Mouse (Mus musculus) urinary bladder, postnatal 14 days (tissue): ENCODE results near the gene Kalrn.

Experiments
- DNase-seq: peaks from one replicate; pipeline ENCODE4 v3.0.0; 2021; ENCODE audit warnings: low spot score

Gene Kalrn

GRCm38 (mm10) chr16:34073930-34074329 lies 499.4 kb downstream of the Kalrn start:
- DNase-seq, result no peak

- no peak for DNase-seq
Observed at GRCm38 (mm10) chr16:34072136-34072535, 501.2 kb downstream of the Kalrn start.

DNA sequence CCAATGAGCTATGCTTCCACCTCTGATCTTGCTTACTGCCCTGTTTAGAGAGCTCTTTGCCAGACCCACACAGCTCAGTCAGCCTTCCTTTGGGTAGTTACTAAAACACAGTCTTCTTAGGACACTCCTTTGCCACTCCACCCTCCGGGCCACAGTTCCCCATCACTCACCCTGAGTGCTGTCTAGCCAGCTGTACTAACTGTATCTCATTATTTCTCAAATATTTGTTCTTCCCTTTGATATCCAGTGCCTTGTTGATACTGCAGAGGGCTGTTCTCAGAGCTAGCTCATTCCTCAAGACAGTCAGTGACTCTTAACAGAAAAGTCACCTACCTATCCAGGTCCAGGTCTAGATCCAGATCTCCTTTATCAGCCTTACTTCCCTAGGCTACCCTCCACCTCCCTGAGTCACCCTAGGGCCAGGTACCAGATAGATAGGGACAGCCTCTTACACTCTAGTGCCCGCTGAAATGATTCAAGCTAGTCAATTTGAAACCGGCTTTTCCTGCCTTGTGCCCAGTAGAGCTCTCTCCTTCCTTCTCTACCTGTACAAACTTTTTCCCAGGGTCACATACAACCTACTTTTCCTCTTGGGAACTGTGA lies 502.0 kb downstream of the Kalrn start:
- no peak for DNase-seq

- no peak for DNase-seq
Observed at GRCm38 (mm10) chr16:34069481-34069880, 503.9 kb downstream of the Kalrn start.

DNA sequence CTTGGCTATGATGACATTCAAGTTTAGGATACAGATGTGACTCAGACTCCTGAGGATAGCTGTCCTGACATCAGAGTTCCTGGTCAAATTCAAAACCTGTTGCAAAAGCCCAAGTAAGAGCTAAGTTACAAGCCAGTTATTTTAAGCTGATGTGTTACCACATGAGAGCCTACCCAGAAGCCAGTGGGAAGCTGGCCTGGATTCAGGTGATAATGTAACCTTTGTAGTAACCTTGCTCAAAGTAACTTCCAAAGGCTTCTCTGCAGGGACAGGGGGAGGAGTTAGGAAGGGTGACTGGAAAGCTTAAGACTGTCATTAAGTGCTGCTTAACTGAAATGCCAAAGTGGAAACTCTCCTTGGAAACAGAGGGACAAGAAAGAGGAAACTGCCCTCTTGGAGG lies 506.4 kb downstream of the Kalrn start:
- no peak for DNase-seq

DNA sequence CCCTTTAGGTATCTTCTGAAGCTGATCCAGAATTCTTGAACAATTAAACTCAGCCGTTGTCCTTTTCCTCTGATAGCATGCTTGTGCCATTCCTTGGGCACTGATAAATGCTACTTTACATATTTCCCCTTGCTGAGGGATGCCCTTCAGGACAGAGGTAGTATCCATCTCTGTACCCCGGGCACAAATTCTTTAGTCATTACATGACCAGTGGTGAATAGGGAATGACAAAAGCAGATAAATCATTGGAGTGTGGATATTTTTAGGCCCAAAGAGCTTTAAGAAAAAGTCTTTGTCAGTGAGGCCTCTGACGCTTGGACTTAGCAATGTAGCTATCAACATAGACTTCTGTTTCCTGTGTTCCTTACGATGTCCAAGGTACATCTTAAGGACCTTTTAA lies 507.0 kb downstream of the Kalrn start:
- DNase-seq, result no peak

DNA sequence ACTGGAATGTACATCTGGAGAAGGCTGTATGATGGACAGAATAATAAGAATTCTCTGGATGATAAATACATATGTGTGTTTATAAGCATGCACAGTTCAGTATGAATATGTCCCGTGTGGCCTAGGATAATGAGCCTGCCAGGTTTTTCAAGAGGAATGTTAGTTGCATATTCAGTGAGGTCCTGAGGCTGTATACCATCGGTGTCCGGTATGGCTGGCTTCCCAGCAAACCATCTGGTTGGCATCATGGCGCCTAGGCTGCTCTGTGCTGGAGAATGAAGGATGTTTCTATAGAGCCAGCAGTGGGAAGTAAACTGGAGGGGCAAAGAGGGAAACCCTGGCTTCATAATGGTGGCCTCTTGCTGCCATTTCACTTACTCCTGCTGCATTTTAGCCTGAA lies 510.0 kb downstream of the Kalrn start:
- DNase-seq, result no peak

DNA sequence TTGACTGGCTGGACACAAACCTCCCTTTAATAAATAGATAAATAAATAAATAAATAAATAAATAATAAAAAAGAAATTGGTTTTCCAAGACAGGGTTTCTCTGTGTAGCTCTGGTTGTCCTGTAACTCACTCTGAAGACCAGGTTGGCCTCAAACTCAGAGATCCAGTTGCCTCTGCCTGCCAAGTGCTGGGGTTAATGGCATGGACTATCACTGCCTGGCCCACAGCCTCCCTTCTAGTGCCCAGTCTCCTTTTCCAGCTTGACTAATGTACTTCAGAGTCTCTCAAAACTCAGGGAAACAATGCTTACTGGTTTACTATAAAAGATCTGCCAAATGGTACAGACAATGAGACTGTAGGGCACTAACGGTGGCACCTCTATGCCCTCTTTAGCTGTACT lies 511.7 kb downstream of the Kalrn start:
- no peak for DNase-seq

DNA sequence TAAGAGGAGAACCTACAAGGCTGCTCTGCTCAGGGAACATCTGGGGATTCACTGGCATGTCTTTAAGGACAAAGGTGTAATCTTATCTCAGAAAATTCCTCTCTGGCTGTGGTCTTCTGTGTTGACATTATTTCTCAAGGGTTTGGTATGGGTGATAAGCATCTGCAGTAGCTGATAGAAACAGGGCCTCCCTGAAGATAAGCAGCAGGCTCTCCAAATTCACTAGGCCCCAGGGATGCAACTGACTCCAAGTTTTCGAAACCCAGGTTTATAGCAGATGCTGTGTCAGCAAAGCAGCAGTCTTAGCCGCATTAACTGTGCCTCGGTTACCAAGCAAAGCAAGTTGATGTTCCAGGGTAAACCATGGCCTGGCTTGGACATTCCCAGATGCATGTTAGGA lies 514.7 kb downstream of the Kalrn start:
- DNase-seq, result no peak

GRCm38 (mm10) chr16:34057464-34057863 lies 515.9 kb downstream of the Kalrn start:
- no peak for DNase-seq

DNA sequence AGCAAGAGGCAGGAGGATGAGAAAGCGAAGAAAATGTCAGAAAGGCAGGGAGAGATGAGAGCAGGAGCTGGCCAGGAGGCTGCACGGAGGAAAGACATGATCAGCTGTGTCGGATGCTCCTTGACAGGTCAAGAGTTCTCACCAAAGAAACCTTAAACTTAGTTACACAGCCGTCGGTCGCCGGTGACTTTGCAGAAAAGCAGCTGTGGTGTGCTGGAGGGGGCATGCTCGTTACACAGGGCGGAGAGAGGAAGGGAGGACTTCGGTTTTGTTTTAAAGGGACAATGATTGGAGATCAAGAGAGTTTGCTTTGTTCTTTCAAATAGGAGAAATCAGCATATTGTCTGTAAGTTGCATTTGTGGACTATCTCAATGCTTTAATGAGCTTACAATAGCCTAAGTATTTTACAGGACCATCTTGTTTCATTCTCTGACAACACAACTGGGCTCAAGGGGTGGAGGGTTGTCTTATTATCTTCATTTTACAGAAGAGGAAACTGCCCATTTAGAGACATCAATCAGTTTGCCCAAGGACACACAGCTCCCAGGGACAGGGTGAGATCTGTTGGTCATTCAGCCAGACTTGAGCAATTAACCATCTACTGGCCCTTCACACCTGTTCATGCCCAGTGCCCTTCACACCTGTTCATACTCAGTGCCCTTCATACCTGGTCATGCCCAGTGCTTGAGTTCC lies 516.8 kb downstream of the Kalrn start:
- DNase-seq, result no peak

- no peak for DNase-seq
Observed at GRCm38 (mm10) chr16:34050090-34050489, 523.2 kb downstream of the Kalrn start.

DNA sequence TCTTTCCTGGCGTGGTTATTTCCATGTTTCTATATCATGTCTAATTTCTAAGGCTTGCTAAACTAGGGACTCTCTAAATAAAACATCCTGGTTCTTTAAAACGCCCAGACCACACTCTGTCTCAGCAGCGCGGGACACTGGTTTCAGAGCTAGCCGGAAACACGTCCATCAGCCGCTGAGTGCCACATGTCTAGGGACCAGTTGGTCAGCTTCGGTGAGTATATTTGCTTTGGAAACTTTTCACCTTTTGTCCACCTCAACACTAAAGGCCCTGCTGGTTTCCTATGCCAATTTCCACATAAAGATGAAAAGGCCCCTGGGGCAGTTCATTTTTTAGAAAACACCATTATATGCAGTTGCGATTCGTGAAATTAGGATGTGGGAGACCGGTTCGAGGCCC lies 524.0 kb downstream of the Kalrn start:
- no peak for DNase-seq

DNA sequence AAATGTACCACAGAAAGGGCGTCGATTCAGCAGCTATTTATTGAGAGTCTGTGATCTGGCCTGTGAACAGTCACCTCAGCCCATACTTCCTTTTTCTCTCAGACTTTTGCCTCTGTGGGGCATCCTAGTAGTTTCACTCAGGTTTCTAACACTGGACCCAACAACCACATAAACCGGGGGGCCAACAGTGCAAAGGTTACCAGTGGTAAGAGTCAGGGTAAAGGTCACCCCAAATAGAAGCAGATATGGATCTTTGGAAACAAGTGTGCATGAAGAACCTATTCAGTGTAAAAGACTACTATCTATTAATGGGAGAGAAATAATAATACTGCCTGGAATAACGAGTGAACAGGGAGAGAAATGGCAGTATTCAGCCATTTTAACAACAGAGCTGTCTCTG lies 525.1 kb downstream of the Kalrn start:
- DNase-seq, result no peak

DNA sequence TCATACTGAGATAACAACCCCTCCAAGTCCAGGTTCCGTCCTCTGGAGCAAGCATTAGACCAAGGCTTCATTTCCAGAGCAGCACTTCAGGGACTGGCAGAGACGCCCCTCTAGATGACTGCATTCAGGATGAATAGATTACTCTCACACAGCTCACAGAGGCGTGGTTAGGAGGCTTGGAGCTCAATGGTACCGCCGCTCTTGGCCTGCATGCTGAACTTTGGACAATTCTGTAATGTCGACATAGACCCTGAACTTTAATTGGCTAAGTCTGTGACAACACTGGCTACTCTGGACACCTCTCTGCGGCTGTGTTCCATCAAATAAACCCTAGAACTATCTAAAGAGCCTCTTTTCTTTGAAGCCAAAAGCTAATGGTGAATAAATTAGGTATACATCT lies 525.8 kb downstream of the Kalrn start:
- DNase-seq, result no peak

DNA sequence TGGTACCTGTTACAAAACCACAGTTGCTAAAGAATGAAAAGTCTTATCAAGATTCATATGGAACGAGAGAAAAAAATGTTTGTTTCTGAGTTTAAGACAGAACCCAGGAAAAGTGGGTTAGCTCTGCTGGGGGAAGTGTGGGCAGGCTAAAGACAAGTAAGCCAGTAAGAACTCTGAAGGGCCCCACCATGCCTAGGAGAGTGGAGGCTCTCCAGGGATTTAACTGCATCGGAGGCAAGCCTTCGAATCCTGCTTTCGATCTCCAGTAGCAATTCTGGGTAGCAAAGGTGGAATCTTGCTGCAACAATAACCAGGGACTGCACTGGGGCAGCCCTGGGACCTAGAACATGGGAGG lies 526.3 kb downstream of the Kalrn start:
- no peak for DNase-seq

DNA sequence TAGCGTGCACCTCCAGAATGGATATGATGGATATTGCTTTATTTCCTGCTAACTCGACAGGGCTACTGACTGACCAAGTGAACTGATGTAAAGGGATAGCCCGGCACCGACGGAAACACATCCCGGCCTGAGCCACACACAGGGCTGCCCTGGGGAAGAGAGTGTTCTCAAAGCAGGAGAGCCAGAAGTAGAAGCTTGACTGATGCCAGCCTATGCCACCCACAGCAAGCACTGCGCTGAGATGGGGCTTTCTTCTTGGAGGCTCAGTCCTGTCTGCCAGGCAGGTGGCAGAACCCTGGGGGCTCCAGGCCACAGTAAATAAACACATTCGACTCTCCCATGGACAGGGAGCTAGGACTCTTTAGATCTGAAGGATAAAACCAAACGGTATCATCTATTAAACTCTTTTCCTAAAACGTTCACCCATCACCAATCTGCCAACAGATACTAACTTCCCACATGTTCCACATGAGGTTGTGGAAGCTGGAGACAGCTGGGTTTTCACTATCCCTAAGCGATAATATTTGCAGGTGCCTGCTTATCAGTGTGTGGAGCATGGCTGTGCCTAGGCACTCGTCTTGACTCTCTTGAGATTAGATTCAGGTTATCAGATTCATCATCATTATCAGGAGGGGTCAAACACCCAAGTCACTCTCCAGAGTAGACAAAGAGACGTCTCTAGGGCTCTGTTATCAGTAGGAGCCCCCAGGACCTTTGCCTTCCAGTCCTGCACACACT lies 526.9 kb downstream of the Kalrn start:
- no peak for DNase-seq

DNA sequence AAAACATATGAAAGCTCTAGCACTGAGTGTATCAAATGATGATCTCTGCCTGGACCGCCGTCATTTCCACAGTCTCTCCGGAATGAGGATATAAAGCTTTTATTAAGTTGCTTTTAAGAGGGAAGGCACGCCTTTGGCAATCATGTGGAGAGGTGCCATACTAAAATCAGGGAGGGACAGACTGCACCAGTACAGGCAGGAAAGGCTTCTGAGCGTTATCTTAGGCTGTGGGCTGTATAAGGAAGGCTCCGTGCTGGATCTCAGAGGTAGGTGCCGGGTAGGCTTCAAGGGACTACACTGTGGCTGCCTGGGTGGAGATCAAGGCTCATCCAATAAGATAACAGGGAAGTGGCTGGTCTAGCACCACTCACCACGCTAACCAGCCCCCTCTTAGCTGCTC lies 528.8 kb downstream of the Kalrn start:
- no peak for DNase-seq

DNA sequence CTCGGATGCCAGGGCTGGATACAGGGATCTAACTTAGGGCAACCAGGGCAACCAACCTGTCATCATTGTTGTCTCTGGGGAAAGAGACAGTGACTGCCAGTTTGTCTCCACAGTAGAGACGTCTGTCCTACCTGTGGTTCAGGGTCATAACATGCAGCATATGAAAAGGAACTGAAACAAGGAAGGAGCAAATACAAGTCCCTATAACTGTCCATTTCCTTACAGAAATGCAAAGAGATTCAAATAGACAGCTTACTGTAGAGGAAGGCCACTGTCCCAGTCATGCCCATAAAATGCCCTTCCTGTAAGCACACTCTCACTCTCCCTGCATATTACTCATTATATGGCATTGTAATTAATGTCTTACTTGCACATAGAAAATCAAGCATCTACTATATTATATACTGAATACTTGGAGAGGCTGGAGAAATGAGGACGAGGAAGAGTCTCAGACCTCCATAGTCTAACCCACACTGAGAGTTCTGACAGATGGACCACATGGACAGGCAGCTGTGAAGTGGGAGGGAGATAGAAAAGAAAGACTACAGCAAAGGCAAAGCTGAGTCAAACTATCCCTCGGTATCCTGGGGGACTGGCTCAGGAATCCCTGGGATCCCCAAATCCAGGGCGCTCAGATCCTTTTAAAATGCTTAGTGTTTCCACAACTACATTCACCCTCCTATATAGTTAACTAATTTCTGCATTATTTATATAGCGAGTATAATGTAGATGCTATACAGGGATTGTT lies 530.1 kb downstream of the Kalrn start:
- no peak for DNase-seq

GRCm38 (mm10) chr16:34042586-34042985 lies 530.7 kb downstream of the Kalrn start:
- DNase-seq, result no peak

- no peak for DNase-seq
Observed at GRCm38 (mm10) chr16:34040276-34040675, 533.1 kb downstream of the Kalrn start.

DNA sequence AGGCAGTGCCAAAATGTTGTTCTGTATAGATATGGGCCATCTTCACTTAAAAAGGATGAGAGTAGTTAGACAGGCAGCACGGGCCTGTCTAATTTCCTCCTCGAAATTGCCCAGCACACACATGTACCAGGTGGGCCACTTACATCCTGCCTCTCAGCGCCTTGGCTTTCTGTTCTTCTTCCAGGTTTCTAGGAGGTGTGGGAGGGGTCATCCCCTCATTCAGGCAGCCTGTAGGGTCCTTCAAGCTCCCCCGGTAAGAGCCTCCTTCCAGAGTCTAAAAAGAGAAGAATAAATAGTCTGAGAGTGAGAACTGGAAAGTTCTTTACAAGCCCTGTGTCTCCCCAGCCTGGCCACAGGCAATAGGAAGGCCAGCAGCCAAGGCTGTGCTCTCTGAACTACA lies 533.6 kb downstream of the Kalrn start:
- no peak for DNase-seq
